Mouse (Mus musculus) neural tube, embryonic 14.5 days (tissue): ENCODE results near the gene Tigd4. TPM values are rescaled to one million over a fixed set of nuclear protein-coding genes. Genes with fewer than 3 reads are reported as not detected.
A peak's percentile ranks its signal among the peaks of the same experiment; 100 is the strongest.

Experiments
- ATAC-seq: fragments of 200-750 bp; cut with Nextera tagmentation; 2 replicates; pipeline ENCODE4 v1.8.0; 2017; ENCODE audit warnings: low read depth, mild to moderate bottlenecking, moderate TSS enrichment, moderate library complexity
- H3K27ac ChIP-seq: fragments of 300-500 bp; sonication (generic); 2 replicates; pipeline ENCODE4 v1.5.1; 2014; ENCODE audit warnings: low read depth, mild to moderate bottlenecking, control low read depth, low read length, moderate library complexity, mixed read lengths
- H3K27me3 ChIP-seq: fragments of 300-500 bp; sonication (generic); 2 replicates; pipeline ENCODE4 v1.6.1; 2014; ENCODE audit warnings: low read length; ENCODE audit not compliant: control insufficient read depth, insufficient read depth
- H3K36me3 ChIP-seq: fragments of 300-500 bp; sonication (generic); 2 replicates; pipeline ENCODE4 v1.6.1; 2014; ENCODE audit warnings: low read length, mixed read lengths; ENCODE audit not compliant: control insufficient read depth, insufficient read depth
- H3K4me1 ChIP-seq: fragments of 300-500 bp; sonication (generic); 2 replicates; pipeline ENCODE4 v1.6.1; 2014; ENCODE audit warnings: low read length; ENCODE audit not compliant: control insufficient read depth, insufficient read depth
- H3K4me2 ChIP-seq: fragments of 300-500 bp; sonication (generic); 2 replicates; pipeline ENCODE4 v1.6.1; 2014; ENCODE audit warnings: mild to moderate bottlenecking, low read depth, low read length, control low read depth
- H3K4me3 ChIP-seq: fragments of 300-500 bp; sonication (generic); 2 replicates; pipeline ENCODE4 v1.5.1; 2014; ENCODE audit warnings: low read depth, low read length, control low read depth, mixed read lengths
- H3K9ac ChIP-seq: fragments of 300-500 bp; sonication (generic); replicated peaks from 2 replicates; pipeline ENCODE4 v1.6.1; 2014; ENCODE audit warnings: low read depth, mild to moderate bottlenecking, control low read depth, low read length, mixed read lengths
- H3K9me3 ChIP-seq: fragments of 300-500 bp; sonication (generic); 2 replicates; pipeline ENCODE4 v1.6.1; 2016; ENCODE audit warnings: low read length; ENCODE audit not compliant: control insufficient read depth
- WGBS: fragments of 180-500 bp; shearing (Covaris S2); extraction: QIAGEN DNeasy Blood & Tissue Kit; methylation state at CpG from one replicate; pipeline ENCODE4 v1.1.7; 2014; 5-methylcytosine and 5-hydroxymethylcytosine counted together
- polyA plus RNA-seq: library from polyadenylated mRNA; unstranded; fragments of >200 nt; fragmentation: Nextera tagmentation; extraction: Ambion mirVana; gene quantifications from 2 replicates; pipeline ENCODE4 v1.2.1, GENCODE M21; 2014

The Tigd4 gene
- polyA plus RNA-seq, 1 experiment from 2014 or later = not detected

DNA sequence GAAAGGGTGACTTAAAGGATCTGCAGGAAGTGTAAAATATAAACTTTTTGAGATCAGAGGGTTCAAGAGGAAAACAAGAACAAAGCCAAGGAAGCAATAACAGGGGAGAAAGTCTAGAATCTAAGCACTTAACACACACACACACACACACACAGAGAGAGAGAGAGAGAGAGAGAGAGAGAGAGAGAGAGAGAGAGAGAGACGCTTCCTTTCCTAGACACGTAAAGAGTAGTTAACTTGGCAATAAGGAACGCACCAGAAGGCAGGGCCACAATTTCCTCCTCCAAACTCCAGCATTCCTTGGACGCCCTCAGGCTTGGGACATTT is 11.7 kb upstream of the Tigd4 start:
- peak overlapping the region; percentile 87 for H3K27ac ChIP-seq
- no peak for ATAC-seq
- peak overlapping the region; percentile 82 for H3K4me3 ChIP-seq
- peaks cover 16% of the 10 kb centered on the region; the same call in 1 of the 2 replicates for H3K4me1 ChIP-seq
- WGBS = 0% methylated on average over 4 of the region's 4 CpGs
- no peaks in the 10 kb centered on the region for H3K27me3 ChIP-seq
- no peaks in the 10 kb centered on the region for H3K9me3 ChIP-seq
- H3K4me2 ChIP-seq = peak overlapping the region; percentile 83
- peak overlapping the region; percentile 86 for H3K9ac ChIP-seq
- H3K36me3 ChIP-seq = no peaks in the 10 kb centered on the region

DNA sequence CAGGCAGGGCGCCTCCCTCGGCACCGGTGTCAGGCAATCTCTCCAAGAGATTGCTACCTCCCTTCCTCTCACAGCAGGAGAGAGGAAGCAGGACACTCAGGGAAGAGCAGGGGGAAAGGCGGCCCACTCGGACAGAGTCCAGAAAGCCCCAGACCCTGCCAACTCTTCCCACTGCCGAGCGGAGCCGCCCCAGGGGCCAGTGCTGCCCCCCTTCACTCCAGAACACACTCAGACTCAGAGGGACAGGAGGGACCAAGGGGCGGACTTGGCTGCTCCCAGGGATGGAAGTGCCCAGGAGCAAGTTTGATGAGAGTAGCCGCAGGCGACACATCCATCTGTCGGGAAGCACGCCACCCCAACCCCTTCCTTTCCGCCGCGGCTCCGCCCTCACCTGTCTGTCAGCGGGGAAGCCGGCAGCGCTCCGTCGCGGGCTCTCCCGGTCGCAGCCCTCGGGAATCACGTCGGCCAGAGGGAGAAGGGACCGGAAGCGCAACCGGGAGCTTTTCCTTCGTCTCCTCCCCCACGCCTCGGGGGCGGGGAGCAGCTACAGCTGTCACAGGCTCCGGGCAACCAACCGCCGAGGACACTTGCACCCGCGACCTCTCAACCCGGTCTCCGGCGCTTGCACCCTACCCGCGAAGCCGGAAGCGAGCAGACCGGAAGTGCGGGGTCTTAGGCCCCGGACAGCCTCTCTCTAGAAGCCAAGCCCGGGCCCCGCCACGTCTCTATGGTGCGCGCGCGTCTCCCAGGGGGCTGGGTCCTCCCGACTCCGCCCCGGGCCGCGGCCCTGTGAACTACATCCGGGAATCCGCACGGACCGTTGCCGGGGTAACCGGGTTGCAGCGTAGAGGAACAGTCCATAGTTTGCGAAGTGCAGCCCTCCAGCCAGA is 11.1 kb upstream of the Tigd4 start, which contains the start of gene Arfip1:
Arfip1 (minus strand) TSS at position 603 of the 890 bp plus-strand sequence.
- under 1% methylated on average over 69 of the region's 70 CpGs for WGBS
- peak within 1 kb of the TSS; percentile 82 for H3K4me3 ChIP-seq
- peak within 1 kb of the TSS; percentile 86 for H3K9ac ChIP-seq
- H3K27ac ChIP-seq = peak within 1 kb of the TSS; percentile 87
- no peaks in the 10 kb centered on the region for H3K36me3 ChIP-seq
- no peaks in the 10 kb centered on the region for H3K27me3 ChIP-seq
- ATAC-seq = peak; percentile 99
- H3K4me2 ChIP-seq = peak within 1 kb of the TSS; percentile 83
- H3K4me1 ChIP-seq = peaks cover 16% of the 10 kb centered on the region; the same call in 1 of the 2 replicates
- H3K9me3 ChIP-seq = no peaks in the 10 kb centered on the region

GRCm38 (mm10) chr3:84582913-84583276 is 10.5 kb upstream of the Tigd4 start:
- peak overlapping the region; percentile 87 for H3K27ac ChIP-seq
- H3K9ac ChIP-seq = peak overlapping the region; percentile 86
- H3K9me3 ChIP-seq = no peaks in the 10 kb centered on the region
- H3K27me3 ChIP-seq = no peaks in the 10 kb centered on the region
- ATAC-seq = peak; percentile 63
- peaks cover 16% of the 10 kb centered on the region; the same call in 1 of the 2 replicates for H3K4me1 ChIP-seq
- H3K4me3 ChIP-seq = peak overlapping the region; percentile 82
- H3K36me3 ChIP-seq = no peaks in the 10 kb centered on the region
- WGBS = under 1% methylated on average over 26 of the region's 27 CpGs
- H3K4me2 ChIP-seq = peak overlapping the region; percentile 83

DNA sequence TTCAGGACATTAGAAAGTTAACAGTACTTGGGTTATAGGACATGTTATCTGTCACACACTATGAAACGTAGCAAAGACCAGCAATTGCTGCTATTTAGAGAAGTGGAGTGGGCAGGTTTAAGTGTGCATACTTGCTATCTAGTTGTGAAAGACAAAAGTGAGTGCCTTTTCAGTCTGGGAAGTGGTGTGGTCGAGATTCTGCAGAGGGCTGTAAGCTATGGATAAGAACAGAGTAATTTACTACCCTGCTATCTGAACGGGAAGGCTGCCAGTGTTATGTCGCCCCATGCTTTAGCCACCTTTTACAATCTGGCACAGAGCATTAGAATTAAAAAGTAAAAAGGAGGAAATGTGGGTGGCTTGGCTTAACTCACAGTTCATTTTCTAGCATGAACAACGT is 6.6 kb upstream of the Tigd4 start:
- H3K9ac ChIP-seq = no peak overlapping the region
- H3K27me3 ChIP-seq = no peaks in the 10 kb centered on the region
- ATAC-seq = no peak
- no peak overlapping the region for H3K4me2 ChIP-seq
- H3K4me3 ChIP-seq = no peak overlapping the region
- H3K27ac ChIP-seq = no peak overlapping the region
- H3K4me1 ChIP-seq = no peaks in the 10 kb centered on the region; the same call in 1 of the 2 replicates
- H3K9me3 ChIP-seq = no peaks in the 10 kb centered on the region
- WGBS = 47% methylated on average over 5 of the region's 5 CpGs
- H3K36me3 ChIP-seq = no peaks in the 10 kb centered on the region

DNA sequence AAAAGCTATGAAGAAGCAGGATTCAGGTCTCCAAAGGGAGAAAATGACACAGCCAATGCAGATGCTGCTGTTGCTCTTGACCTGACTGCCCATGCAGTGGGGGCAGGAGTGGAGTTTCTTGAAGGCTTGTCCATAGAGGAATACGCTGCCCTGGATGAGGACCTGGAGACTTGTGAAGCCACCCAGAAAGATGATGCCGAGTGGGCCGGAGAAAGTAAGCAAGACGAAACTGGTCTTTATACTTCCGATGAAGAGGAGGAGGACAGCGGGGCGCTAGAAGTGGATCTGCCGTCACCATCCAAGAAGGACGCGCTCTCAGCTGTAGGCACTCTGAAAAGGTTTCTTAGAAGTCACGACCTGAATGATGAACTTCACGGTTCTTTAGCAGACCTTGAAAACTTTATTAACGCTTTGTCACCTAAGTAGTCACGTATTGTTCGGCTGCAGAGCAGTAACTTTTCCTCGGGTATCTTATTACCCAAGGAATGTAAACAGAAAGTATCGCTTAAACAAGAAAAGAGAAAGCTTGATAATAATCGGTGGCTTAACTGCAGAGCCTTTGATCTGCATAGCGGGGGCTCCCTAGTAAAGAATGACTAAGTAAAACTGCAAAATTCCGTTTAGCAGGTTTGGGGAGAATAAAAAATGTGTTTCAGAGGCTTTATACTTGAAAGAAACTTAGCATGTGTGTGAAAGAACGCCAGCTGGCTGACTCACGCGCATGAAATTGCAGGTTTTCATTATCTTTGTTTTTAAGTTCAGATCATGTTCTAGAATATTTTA is 1.7 kb downstream of the Tigd4 start:
- Histone ChIP-seq H3K4me2 (peak overlapping the region; percentile 33), H3K4me1 (no peaks in the 10 kb centered on the region), H3K9me3 (no peaks in the 10 kb centered on the region), H3K4me3 (no peak overlapping the region), H3K36me3 (no peaks in the 10 kb centered on the region), H3K27ac (no peak overlapping the region), H3K27me3 (no peaks in the 10 kb centered on the region), H3K9ac (no peak overlapping the region)
- WGBS = 10% methylated on average over 23 of the region's 23 CpGs
- ATAC-seq = no peak

DNA sequence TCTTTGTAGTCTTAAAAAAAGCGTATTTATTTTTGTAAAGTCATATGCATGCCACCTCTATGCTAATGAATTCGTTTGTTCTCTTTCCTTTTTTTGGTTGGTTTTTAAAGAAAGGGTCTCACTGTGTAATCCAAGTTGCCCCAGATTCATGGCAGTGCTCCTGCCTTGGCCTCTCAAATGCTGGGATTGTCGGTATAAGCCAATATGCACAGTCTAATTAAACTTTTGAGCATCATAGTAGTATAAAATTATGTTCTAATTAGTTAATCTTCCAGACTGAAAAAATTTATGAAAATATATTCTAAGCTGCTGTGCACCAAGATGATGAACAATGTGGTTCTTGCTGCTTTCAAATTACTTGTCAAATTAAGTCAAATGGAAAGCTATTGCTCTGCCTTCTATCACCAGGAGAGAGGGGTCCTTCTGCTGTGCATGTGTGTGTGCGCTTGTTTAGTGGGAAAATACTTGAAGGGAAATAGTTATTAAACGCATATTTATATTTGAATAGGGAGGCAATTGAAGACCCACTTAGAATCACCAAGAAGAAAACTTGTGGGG is 2.4 kb downstream of the Tigd4 start:
- Histone ChIP-seq H3K36me3 (no peaks in the 10 kb centered on the region), H3K4me2 (peak overlapping the region; percentile 33; the same call in 1 of the 2 replicates)
- 40% methylated on average over 5 of the region's 5 CpGs for WGBS

DNA sequence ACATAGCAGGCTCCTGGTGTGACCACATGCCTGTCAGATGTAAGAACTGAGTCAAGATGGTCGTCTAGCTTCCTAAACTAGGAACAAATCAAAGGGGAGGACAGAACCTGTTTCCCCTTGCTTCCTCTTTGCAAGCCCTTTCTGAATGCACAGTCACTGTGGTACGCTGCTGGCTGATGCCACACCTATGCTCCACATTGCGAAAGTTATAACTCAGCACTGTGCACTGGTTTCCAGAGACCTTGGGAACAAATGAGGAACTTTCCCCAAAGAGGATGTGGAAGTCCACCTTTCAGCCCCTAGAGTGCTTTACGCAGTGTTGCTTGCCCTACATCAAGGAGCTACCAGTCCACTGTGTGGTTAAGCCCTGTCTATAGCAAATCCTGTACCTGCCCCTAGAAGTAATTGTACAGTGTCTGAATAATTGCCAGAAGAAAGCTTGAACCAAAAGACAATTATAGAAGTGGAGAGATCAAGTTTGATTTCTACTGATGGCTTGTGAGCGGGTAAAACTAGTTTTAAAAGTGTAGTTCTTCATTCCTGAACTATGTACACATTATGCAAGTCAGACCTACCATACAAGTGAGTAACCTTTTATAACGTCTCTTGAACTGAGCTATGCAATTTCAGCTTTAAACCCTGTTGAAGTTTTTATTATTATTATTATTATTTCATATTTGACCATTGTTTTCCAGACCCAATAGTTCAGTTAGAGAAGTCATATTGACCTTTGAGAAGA is 4.8 kb downstream of the Tigd4 start:
- H3K36me3 ChIP-seq = no peaks in the 10 kb centered on the region
- 88% methylated on average over 6 of the region's 6 CpGs for WGBS
- no peak overlapping the region for H3K4me3 ChIP-seq
- H3K4me2 ChIP-seq = no peak overlapping the region
- no peak overlapping the region for H3K9ac ChIP-seq
- H3K27ac ChIP-seq = no peak overlapping the region
- H3K27me3 ChIP-seq = no peaks in the 10 kb centered on the region
- H3K9me3 ChIP-seq = no peaks in the 10 kb centered on the region
- no peak for ATAC-seq
- no peaks in the 10 kb centered on the region for H3K4me1 ChIP-seq

More for the DNA sequence above, 2.4 kb downstream of the Tigd4 start:
- Histone ChIP-seq H3K4me3 (no peak overlapping the region), H3K27me3 (no peaks in the 10 kb centered on the region), H3K9ac (no peak overlapping the region), H3K9me3 (no peaks in the 10 kb centered on the region), H3K4me1 (no peaks in the 10 kb centered on the region), H3K27ac (no peak overlapping the region)
- no peak for ATAC-seq

DNA sequence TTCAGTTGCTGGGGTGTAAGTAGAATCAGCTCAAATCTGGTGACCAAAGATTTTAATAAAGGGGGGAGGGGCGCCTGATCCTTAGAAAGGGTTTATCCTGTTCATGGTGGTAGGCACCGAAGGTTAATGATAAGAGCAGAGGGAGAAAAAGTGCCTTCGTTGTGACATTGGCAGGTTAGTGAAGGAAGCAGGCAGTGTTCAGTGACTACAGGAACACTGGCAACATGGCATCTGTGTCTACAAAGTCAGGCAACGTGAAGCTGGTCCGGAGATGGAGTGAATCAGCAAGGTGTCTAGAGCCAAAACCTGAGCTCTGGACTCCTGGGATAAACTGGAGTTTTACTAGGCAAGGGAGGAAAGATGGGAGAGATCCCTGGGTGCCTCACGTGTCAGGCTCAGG is 5.4 kb downstream of the Tigd4 start:
- H3K9me3 ChIP-seq = no peaks in the 10 kb centered on the region
- no peak overlapping the region for H3K9ac ChIP-seq
- H3K4me1 ChIP-seq = no peaks in the 10 kb centered on the region
- no peak overlapping the region for H3K4me2 ChIP-seq
- no peaks in the 10 kb centered on the region for H3K27me3 ChIP-seq
- no peak overlapping the region for H3K4me3 ChIP-seq
- H3K36me3 ChIP-seq = no peaks in the 10 kb centered on the region
- H3K27ac ChIP-seq = no peak overlapping the region
- 91% methylated on average over 6 of the region's 6 CpGs for WGBS
- no peak for ATAC-seq
